Mouse (Mus musculus) central nervous system, embryonic 14 days (tissue): ENCODE measurements around the gene Hsd17b7. TPM values are rescaled to one million over a fixed set of nuclear protein-coding genes. Genes with fewer than 3 reads are reported as not detected.

Experiments used
- polyA plus RNA-seq: library from polyadenylated mRNA; depleted of rRNA; stranded (reverse); fragments of >200 nt; gene quantifications from 2 replicates; pipeline ENCODE4 v1.2.3, GENCODE M21; 2012; rRNA removed

Gene Hsd17b7
- 12.4 and 12.9 TPM in 2 replicates for polyA plus RNA-seq

DNA sequence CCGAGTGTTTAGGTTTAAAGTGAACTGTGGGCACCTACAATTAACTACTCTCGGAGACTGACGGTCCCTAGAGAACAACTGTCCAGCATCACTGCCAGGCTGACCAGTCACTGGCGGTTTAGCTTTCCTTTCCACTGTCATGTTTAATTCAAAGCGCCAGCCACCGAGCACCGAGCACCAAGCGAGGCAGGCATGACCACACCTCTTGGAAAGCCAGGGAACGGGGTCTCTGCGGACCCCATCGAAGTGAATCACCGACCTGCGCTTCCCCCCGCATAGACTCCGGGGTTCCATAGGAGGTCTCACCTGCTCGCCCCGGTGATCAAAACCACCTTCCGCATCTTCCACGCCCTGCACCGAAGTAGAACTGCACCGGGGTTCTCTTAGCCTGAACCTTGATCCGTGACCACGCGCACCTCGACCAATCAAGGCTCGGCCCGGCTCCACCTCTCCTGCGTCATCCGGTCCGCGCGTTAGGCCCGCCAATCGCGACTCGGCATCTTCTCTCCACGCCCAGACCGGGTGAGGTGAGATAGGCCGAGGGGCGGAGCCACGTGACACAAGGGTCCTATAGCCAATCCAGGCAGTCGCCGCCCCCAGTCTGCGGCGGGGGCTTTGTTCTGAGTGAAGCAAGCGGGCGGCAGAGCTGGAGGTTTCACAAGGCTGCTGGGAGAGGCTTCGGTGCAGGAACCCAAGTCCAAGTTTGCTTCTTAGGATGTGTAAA lies at the start of gene Hsd17b7:
TSS of gene Hsd17b7 (minus strand) at position 450 of the 724 bp plus-strand sequence.

DNA sequence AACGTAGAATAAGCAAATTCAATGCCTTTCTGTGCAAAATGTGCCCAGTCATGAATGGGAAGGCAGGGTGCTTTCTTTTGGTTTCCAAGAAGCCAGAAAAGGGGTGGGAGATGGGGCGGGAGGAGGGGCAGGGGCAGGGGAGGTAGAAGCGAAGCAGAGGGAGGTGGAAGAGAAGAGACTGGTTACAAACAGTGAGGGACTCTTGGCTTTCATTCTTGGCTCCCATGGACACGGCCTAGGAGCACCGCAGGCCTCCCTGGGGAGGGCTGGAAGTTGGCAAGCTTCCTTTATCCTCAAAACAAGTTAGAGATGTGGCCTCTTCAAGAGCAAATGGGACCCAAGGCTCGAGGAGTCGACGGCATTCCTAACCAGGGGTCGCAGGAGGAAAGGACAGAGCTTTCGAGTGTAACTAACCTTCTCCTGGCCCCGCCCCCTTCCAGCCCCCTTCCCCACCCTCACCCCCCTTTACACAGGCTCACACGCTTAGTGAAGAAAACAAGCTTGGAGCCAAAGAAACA lies 40.5 kb downstream of the Hsd17b7 start, which contains the start of gene Ccdc190:
TSS of gene Ccdc190 (plus strand) at position 195 of the 518 bp plus-strand sequence.

Other genes starting within 250 kb of the Hsd17b7 start
- gene Rgs4, start 221.6 kb downstream of the Hsd17b7 start, polyA plus RNA-seq: 23.1 and 24.1 TPM in 2 replicates
- gene Ccdc190, start 40.6 kb downstream of the Hsd17b7 start, polyA plus RNA-seq: 6.4 and 6.8 TPM in 2 replicates
- 7.5 and 18.0 TPM in 2 replicates for gene Ddr2, start 141.5 kb upstream of the Hsd17b7 start, polyA plus RNA-seq
- gene Uap1, start 205.7 kb upstream of the Hsd17b7 start, polyA plus RNA-seq: 33.5 and 37.4 TPM in 2 replicates
- 21.1 TPM in 2 replicates for gene Uhmk1, start 246.2 kb upstream of the Hsd17b7 start, polyA plus RNA-seq